Mouse (Mus musculus) right cerebral cortex, postnatal 4 days (tissue): ENCODE data around the gene Sppl3.

ENCODE experiments used
- DNase-seq: peaks from one replicate; pipeline ENCODE4 v3.0.0-alpha.2; 2022

Sppl3 gene

GRCm38 (mm10) chr5:115010577-115011216, at the start of gene Sppl3:
Gene Sppl3 (plus strand): TSS chr5:115011137.
- DNase-seq, result peak; percentile 98

- DNase-seq, result no peak
Observed at GRCm38 (mm10) chr5:114961590-114962360, 49.2 kb upstream of the Sppl3 start.

GRCm38 (mm10) chr5:114964315-114964966, 46.5 kb upstream of the Sppl3 start:
- DNase-seq, result no peak

- DNase-seq, result no peak
Observed at GRCm38 (mm10) chr5:114964967-114965898, 45.7 kb upstream of the Sppl3 start.

- DNase-seq, result no peak
Observed at GRCm38 (mm10) chr5:114967523-114968268, 43.2 kb upstream of the Sppl3 start.

- DNase-seq, result no peak
Observed at GRCm38 (mm10) chr5:114968651-114969050, 42.3 kb upstream of the Sppl3 start.

GRCm38 (mm10) chr5:114969064-114969463, 41.9 kb upstream of the Sppl3 start:
- no peak for DNase-seq

- no peak for DNase-seq
Observed at GRCm38 (mm10) chr5:114969609-114970215, 41.2 kb upstream of the Sppl3 start.

- DNase-seq, result no peak
Observed at GRCm38 (mm10) chr5:114970824-114971227, 40.1 kb upstream of the Sppl3 start, which contains the start of gene Hnf1a. Gene Hnf1a (minus strand): TSS chr5:114971094.

- no peak for DNase-seq
Observed at GRCm38 (mm10) chr5:114972201-114972600, 38.7 kb upstream of the Sppl3 start.

GRCm38 (mm10) chr5:114973131-114973530, 37.8 kb upstream of the Sppl3 start:
- DNase-seq, result no peak

- no peak for DNase-seq
Observed at GRCm38 (mm10) chr5:114976935-114977334, 34.0 kb upstream of the Sppl3 start.

GRCm38 (mm10) chr5:114978473-114978872, 32.5 kb upstream of the Sppl3 start:
- peak; percentile 26 for DNase-seq

- DNase-seq, result peak; percentile 20
Observed at GRCm38 (mm10) chr5:114978888-114979249, 32.1 kb upstream of the Sppl3 start.

GRCm38 (mm10) chr5:114979250-114980121, 31.5 kb upstream of the Sppl3 start:
- peak; percentile 56 for DNase-seq

GRCm38 (mm10) chr5:114980122-114980748, 30.7 kb upstream of the Sppl3 start:
- no peak for DNase-seq

- DNase-seq, result no peak
Observed at GRCm38 (mm10) chr5:114982001-114982400, 28.9 kb upstream of the Sppl3 start.

GRCm38 (mm10) chr5:114985074-114985473, 25.9 kb upstream of the Sppl3 start:
- no peak for DNase-seq

GRCm38 (mm10) chr5:114996447-114996846, 14.5 kb upstream of the Sppl3 start:
- DNase-seq, result no peak

- DNase-seq, result no peak
Observed at GRCm38 (mm10) chr5:114997327-114997726, 13.6 kb upstream of the Sppl3 start.
